Comparison of ENCODE assay signal across 16 mouse cellular contexts in genomic region chr4:82436656-82437055, GRCm38 (mm10).
DNase-seq lines count a peak whose midpoint lies in the region; ATAC-seq and TF ChIP-seq lines count a peak whose summit lies in the region.
"Had no signal": no experiment of that assay in that cellular context is flagged by ENCODE, and none has a peak within 500 bp of the region (broad histone marks: within the 10 kb centered on the region; RNA-seq: fewer than 3 reads in every experiment).

No protein-coding gene starts in this region.

- H3K9me3 ChIP-seq in embryonic facial prominence, embryonic 14.5 days (ENCODE audit: control insufficient read depth, low read length): no peaks in the 10 kb centered on the region
- H3K9me3 ChIP-seq in embryonic facial prominence, embryonic 10.5 days: no peaks in the 10 kb centered on the region
- no peaks in the 10 kb centered on the region for H3K9me3 ChIP-seq in heart, embryonic 15.5 days (replicated peaks)
- no peaks in the 10 kb centered on the region for H3K9me3 ChIP-seq in kidney, postnatal 0 days (replicated peaks; ENCODE audit: low read length)
- no peaks in the 10 kb centered on the region for H3K9me3 ChIP-seq in embryonic facial prominence, embryonic 15.5 days (replicated peaks)
- H3K9me3 ChIP-seq: hindbrain, embryonic 10.5 days; liver, embryonic 15.5 days had no signal

- H3K4me3 ChIP-seq in embryonic facial prominence, embryonic 14.5 days (ENCODE audit: low read depth, low read length): no peak overlapping the region
- H3K4me3 ChIP-seq in embryonic facial prominence, embryonic 10.5 days: no peak overlapping the region
- no peak overlapping the region for H3K4me3 ChIP-seq in heart, embryonic 15.5 days
- no peak overlapping the region for H3K4me3 ChIP-seq in kidney, postnatal 0 days (replicated peaks; ENCODE audit: low read depth, low read length)
- H3K4me3 ChIP-seq in embryonic facial prominence, embryonic 15.5 days (replicated peaks): no peak overlapping the region
- H3K4me3 ChIP-seq: hindbrain, embryonic 10.5 days; liver, embryonic 15.5 days; megakaryocyte, embryonic 14.5 days had no signal

- H3K4me2 ChIP-seq in embryonic facial prominence, embryonic 14.5 days (ENCODE audit: low read depth, low read length): no peak overlapping the region
- H3K4me2 ChIP-seq in heart, embryonic 15.5 days: no peak overlapping the region
- no peak overlapping the region for H3K4me2 ChIP-seq in kidney, postnatal 0 days (ENCODE audit: low read length)
- no peak overlapping the region for H3K4me2 ChIP-seq in embryonic facial prominence, embryonic 15.5 days (replicated peaks)
- H3K4me2 ChIP-seq: liver, embryonic 15.5 days had no signal

- H3K36me3 ChIP-seq in embryonic facial prominence, embryonic 14.5 days (ENCODE audit: control insufficient read depth, insufficient read depth, low read length): no peaks in the 10 kb centered on the region
- H3K36me3 ChIP-seq in embryonic facial prominence, embryonic 10.5 days (replicated peaks): no peaks in the 10 kb centered on the region
- H3K36me3 ChIP-seq in heart, embryonic 15.5 days: no peaks in the 10 kb centered on the region
- no peaks in the 10 kb centered on the region for H3K36me3 ChIP-seq in kidney, postnatal 0 days (ENCODE audit: insufficient read depth, low read length)
- H3K36me3 ChIP-seq in embryonic facial prominence, embryonic 15.5 days: no peaks in the 10 kb centered on the region
- H3K36me3 ChIP-seq: hindbrain, embryonic 10.5 days; liver, embryonic 15.5 days had no signal

- 81% methylated on average over 2 of the region's 2 CpGs for WGBS in embryonic facial prominence, embryonic 14.5 days
- WGBS in embryonic facial prominence, embryonic 10.5 days: 86% methylated on average over 2 of the region's 2 CpGs
- 49% methylated on average over 2 of the region's 2 CpGs for WGBS in heart, embryonic 15.5 days
- 83% methylated on average over 2 of the region's 2 CpGs for WGBS in kidney, postnatal 0 days
- WGBS in embryonic facial prominence, embryonic 15.5 days: 71% methylated on average over 2 of the region's 2 CpGs

- H3K27ac ChIP-seq in embryonic facial prominence, embryonic 14.5 days (replicated peaks; ENCODE audit: low read depth, low read length): peak overlapping the region; percentile 30; the same call in 1 of the 2 replicates
- H3K27ac ChIP-seq in embryonic facial prominence, embryonic 10.5 days (replicated peaks): no peak overlapping the region
- peak overlapping the region; percentile 72 for H3K27ac ChIP-seq in heart, embryonic 15.5 days
- H3K27ac ChIP-seq in kidney, postnatal 0 days: 0 out of 2 replicates have a peak overlapping the region, but pooled peaks have one; percentile 31
- peak overlapping the region; percentile 56 for H3K27ac ChIP-seq in embryonic facial prominence, embryonic 15.5 days (replicated peaks)
- H3K27ac ChIP-seq: hindbrain, embryonic 10.5 days; liver, embryonic 15.5 days had no signal

- peaks cover 44% of the 10 kb centered on the region for H3K4me1 ChIP-seq in embryonic facial prominence, embryonic 14.5 days (ENCODE audit: control insufficient read depth, insufficient read depth, low read length)
- peaks cover 19% of the 10 kb centered on the region for H3K4me1 ChIP-seq in embryonic facial prominence, embryonic 10.5 days
- peaks cover 81% of the 10 kb centered on the region for H3K4me1 ChIP-seq in heart, embryonic 15.5 days (replicated peaks)
- H3K4me1 ChIP-seq in kidney, postnatal 0 days (replicated peaks; ENCODE audit: insufficient read depth, low read length): peaks cover 7% of the 10 kb centered on the region; the same call in 1 of the 2 replicates
- peaks cover 42% of the 10 kb centered on the region for H3K4me1 ChIP-seq in embryonic facial prominence, embryonic 15.5 days
- H3K4me1 ChIP-seq: hindbrain, embryonic 10.5 days; liver, embryonic 15.5 days; megakaryocyte, embryonic 14.5 days had no signal

- no peaks in the 10 kb centered on the region for H3K27me3 ChIP-seq in embryonic facial prominence, embryonic 14.5 days (replicated peaks; ENCODE audit: control insufficient read depth, insufficient read depth, low read length)
- H3K27me3 ChIP-seq in embryonic facial prominence, embryonic 10.5 days (replicated peaks; ENCODE audit: low read depth, poor library complexity, severe bottlenecking): no peaks in the 10 kb centered on the region
- no peaks in the 10 kb centered on the region for H3K27me3 ChIP-seq in heart, embryonic 15.5 days
- H3K27me3 ChIP-seq in kidney, postnatal 0 days (ENCODE audit: insufficient read depth, low read length): no peaks in the 10 kb centered on the region
- H3K27me3 ChIP-seq in embryonic facial prominence, embryonic 15.5 days: no peaks in the 10 kb centered on the region
- H3K27me3 ChIP-seq: CH12.LX; liver, embryonic 15.5 days; megakaryocyte, embryonic 14.5 days had no signal

- ATAC-seq in embryonic facial prominence, embryonic 14.5 days (ENCODE audit: low read depth): no peak
- ATAC-seq in heart, embryonic 15.5 days (replicated peaks; ENCODE audit: insufficient number of reproducible peaks, insufficient read depth, low FRiP score, low read depth): no peak
- no peak for ATAC-seq in kidney, postnatal 0 days (replicated peaks; ENCODE audit: low FRiP score, low read depth)
- no peak for ATAC-seq in embryonic facial prominence, embryonic 15.5 days (ENCODE audit: insufficient number of reproducible peaks, low FRiP score, low TSS enrichment, low read depth)

- no peak for TF ChIP-seq CTCF in kidney, postnatal 0 days (IDR thresholded peaks at IDR 0.05; ENCODE audit: low read depth)

- no peak for DNase-seq in embryonic facial prominence, embryonic 14.5 days (ENCODE audit: low spot score)
- no peak for DNase-seq in embryonic facial prominence, embryonic 10.5 days (ENCODE audit: low spot score)
- no peak for DNase-seq in heart, postnatal 4 days
- DNase-seq in kidney, postnatal 0 days (ENCODE audit: low spot score): no peak
- DNase-seq in kidney, postnatal 14 days: no peak
- DNase-seq in T-cell, adult 2 months (ENCODE audit: low spot score): no peak
- DNase-seq: adrenal gland, adult 8-10 months; cerebellum, adult 9-11 months; kidney, adult 9 months; thymus, postnatal 4 days had no signal

- no peak overlapping the region for H3K9ac ChIP-seq in embryonic facial prominence, embryonic 14.5 days (ENCODE audit: low read depth, low read length)
- no peak overlapping the region for H3K9ac ChIP-seq in heart, embryonic 15.5 days
- no peak overlapping the region for H3K9ac ChIP-seq in kidney, postnatal 0 days (ENCODE audit: low read depth, low read length)
- H3K9ac ChIP-seq in embryonic facial prominence, embryonic 15.5 days: no peak overlapping the region
- H3K9ac ChIP-seq: liver, embryonic 15.5 days had no signal
